Mouse (Mus musculus): ENCODE results near the gene Borcs8. TPM values are rescaled to one million over a fixed set of nuclear protein-coding genes. Genes with fewer than 3 reads are reported as not detected.

Borcs8 gene
- polyA plus RNA-seq, 1 experiment from 2014 or later, result 38.1 TPM

GRCm38 (mm10) chr8:70117611-70118010 is 21.7 kb upstream of the Borcs8 start:
- Histone ChIP-seq H3K4me1 (replicated peaks) (peaks cover 4% of the 10 kb centered on the region; the same call in 1 of the 2 replicates), H3K27me3 (replicated peaks) (peaks cover 100% of the 10 kb centered on the region), H3K9me3 (replicated peaks) (no peaks in the 10 kb centered on the region), H3K36me3 (no peaks in the 10 kb centered on the region), H3K4me2 (no peak overlapping the region), H3K27ac (ENCODE audit: poor library complexity, severe bottlenecking) (no peak overlapping the region), H3K9ac (no peak overlapping the region), H3K4me3 (no peak overlapping the region)
- WGBS, result 7% methylated on average over 9 of the region's 9 CpGs
- ATAC-seq (ENCODE audit: insufficient number of reproducible peaks, low FRiP score), result no peak

- 20% methylated on average over 17 of the region's 17 CpGs for WGBS
- no peak overlapping the region for H3K9ac ChIP-seq
- no peak for ATAC-seq (ENCODE audit: insufficient number of reproducible peaks, low FRiP score)
- H3K27me3 ChIP-seq (replicated peaks), result peaks cover 99% of the 10 kb centered on the region
- H3K4me3 ChIP-seq, result no peak overlapping the region
- peaks cover 4% of the 10 kb centered on the region; the same call in 1 of the 2 replicates for H3K4me1 ChIP-seq (replicated peaks)
- no peak overlapping the region for H3K4me2 ChIP-seq
- no peaks in the 10 kb centered on the region for H3K9me3 ChIP-seq (replicated peaks)
- no peak overlapping the region for H3K27ac ChIP-seq (ENCODE audit: poor library complexity, severe bottlenecking)
- H3K36me3 ChIP-seq, result no peaks in the 10 kb centered on the region
These were observed 20.3 kb upstream of the Borcs8 start for GRCm38 (mm10) chr8:70118726-70119700.

DNA sequence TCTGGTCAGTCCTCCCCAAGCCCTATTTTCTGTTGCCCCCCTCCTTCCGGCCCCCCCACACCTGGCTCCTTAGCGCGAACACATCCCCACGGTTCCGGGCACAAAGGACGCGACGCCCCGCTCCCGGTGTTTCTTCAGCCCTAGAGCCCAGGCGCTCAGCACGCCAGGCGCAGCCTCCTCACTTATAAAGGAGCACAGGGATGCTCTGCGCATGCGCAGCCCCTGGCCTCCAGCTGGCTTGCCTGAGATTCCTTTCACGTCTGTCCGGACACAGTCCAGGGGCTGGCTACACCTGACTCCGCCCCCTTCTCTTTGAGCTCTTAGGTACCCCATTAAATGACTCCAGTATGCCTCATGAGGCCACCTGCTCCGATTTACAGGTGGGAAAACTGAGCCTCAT is 18.6 kb upstream of the Borcs8 start, which contains the start of gene Ncan:
Ncan (minus strand) TSS at position 207 of the 400 bp plus-strand sequence.
- Histone ChIP-seq H3K4me1 (replicated peaks) (peaks cover 4% of the 10 kb centered on the region; the same call in 1 of the 2 replicates), H3K36me3 (no peaks in the 10 kb centered on the region), H3K27ac (ENCODE audit: poor library complexity, severe bottlenecking) (no peak within 1 kb of the TSS), H3K9ac (no peak within 1 kb of the TSS), H3K9me3 (replicated peaks) (no peaks in the 10 kb centered on the region), H3K4me3 (no peak within 1 kb of the TSS), H3K27me3 (replicated peaks) (peaks cover 99% of the 10 kb centered on the region), H3K4me2 (peak within 1 kb of the TSS; percentile 41)
- ATAC-seq (ENCODE audit: insufficient number of reproducible peaks, low FRiP score), result no peak
- WGBS, result 3% methylated on average over 19 of the region's 19 CpGs

DNA sequence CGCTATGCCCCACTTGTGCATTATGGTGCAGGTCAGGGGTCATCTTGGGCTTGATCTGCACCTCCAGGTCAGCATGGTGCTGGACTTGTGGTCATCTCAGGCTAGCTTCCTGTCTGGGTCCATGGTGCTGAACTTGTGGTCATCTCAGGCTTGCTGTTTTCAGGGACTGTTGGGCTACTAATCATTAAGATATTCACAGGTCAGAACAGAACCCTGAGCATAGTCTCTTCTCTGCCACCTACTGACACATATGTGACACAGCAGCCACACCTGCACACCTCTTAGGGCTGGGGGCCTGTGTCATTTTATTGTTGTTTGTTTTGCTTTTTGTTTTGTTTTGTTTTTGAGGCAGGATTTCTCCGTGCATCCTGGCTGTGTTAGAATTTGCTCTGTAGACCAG is 16.4 kb upstream of the Borcs8 start:
- Histone ChIP-seq H3K9me3 (replicated peaks) (no peaks in the 10 kb centered on the region), H3K4me2 (no peak overlapping the region), H3K36me3 (no peaks in the 10 kb centered on the region), H3K4me3 (no peak overlapping the region), H3K9ac (no peak overlapping the region), H3K27me3 (replicated peaks) (peaks cover 79% of the 10 kb centered on the region), H3K4me1 (replicated peaks) (peaks cover 4% of the 10 kb centered on the region; the same call in 1 of the 2 replicates), H3K27ac (ENCODE audit: poor library complexity, severe bottlenecking) (no peak overlapping the region)
- ATAC-seq (ENCODE audit: insufficient number of reproducible peaks, low FRiP score), result no peak
- 49% methylated on average over 2 of the region's 2 CpGs for WGBS

- Histone ChIP-seq H3K9ac (no peak overlapping the region), H3K36me3 (no peaks in the 10 kb centered on the region), H3K4me3 (no peak overlapping the region), H3K4me2 (no peak overlapping the region), H3K27me3 (replicated peaks) (peaks cover 58% of the 10 kb centered on the region), H3K27ac (ENCODE audit: poor library complexity, severe bottlenecking) (no peak overlapping the region), H3K4me1 (replicated peaks) (peaks cover 21% of the 10 kb centered on the region), H3K9me3 (replicated peaks) (no peaks in the 10 kb centered on the region)
- ATAC-seq (ENCODE audit: insufficient number of reproducible peaks, low FRiP score), result no peak
- 58% methylated on average over 8 of the region's 8 CpGs for WGBS
These were observed 14.3 kb upstream of the Borcs8 start for GRCm38 (mm10) chr8:70124992-70125391.

GRCm38 (mm10) chr8:70128435-70128834 is 10.9 kb upstream of the Borcs8 start:
- peaks cover 30% of the 10 kb centered on the region for H3K4me1 ChIP-seq (replicated peaks)
- H3K27ac ChIP-seq (ENCODE audit: poor library complexity, severe bottlenecking), result peak overlapping the region; percentile 60
- H3K36me3 ChIP-seq, result peaks cover 12% of the 10 kb centered on the region
- peaks cover 24% of the 10 kb centered on the region for H3K27me3 ChIP-seq (replicated peaks)
- H3K4me3 ChIP-seq, result no peak overlapping the region
- no peak overlapping the region for H3K4me2 ChIP-seq
- 51% methylated on average over 3 of the region's 3 CpGs for WGBS
- no peaks in the 10 kb centered on the region for H3K9me3 ChIP-seq (replicated peaks)
- peak; percentile 34; the same call in 1 of the 2 replicates for ATAC-seq (ENCODE audit: insufficient number of reproducible peaks, low FRiP score)
- H3K9ac ChIP-seq, result no peak overlapping the region

- H3K9me3 ChIP-seq (replicated peaks), result no peaks in the 10 kb centered on the region
- H3K4me3 ChIP-seq, result no peak overlapping the region
- ATAC-seq (ENCODE audit: insufficient number of reproducible peaks, low FRiP score), result no peak
- peaks cover 30% of the 10 kb centered on the region for H3K4me1 ChIP-seq (replicated peaks)
- H3K27ac ChIP-seq (ENCODE audit: poor library complexity, severe bottlenecking), result no peak overlapping the region
- WGBS, result 63% methylated on average over 9 of the region's 9 CpGs
- peaks cover 22% of the 10 kb centered on the region for H3K36me3 ChIP-seq
- no peak overlapping the region for H3K4me2 ChIP-seq
- H3K9ac ChIP-seq, result no peak overlapping the region
- peaks cover 15% of the 10 kb centered on the region for H3K27me3 ChIP-seq (replicated peaks)
These were observed 9.9 kb upstream of the Borcs8 start for GRCm38 (mm10) chr8:70129309-70129952.

DNA sequence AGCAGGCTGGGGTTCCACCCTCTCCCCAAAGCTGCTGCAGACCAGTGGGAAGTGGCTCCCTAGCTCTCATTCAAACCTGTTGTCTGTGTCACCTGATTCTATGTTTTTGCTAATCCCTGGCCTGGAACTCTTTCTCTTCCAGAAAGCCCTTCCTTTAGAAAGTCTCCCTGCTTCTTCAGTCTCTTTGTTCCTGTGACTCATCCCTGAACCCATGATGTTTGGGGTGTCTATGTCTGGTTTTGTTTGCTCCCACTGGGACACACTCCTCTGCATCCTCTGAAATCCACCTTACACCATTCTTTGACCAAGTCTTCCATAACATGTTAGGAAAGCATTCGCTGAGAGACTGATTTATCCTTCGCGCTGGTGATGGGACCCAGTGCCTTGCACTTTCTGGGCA is 9.2 kb upstream of the Borcs8 start:
- peaks cover 28% of the 10 kb centered on the region for H3K36me3 ChIP-seq
- ATAC-seq (ENCODE audit: insufficient number of reproducible peaks, low FRiP score), result no peak
- H3K9ac ChIP-seq, result no peak overlapping the region
- H3K27ac ChIP-seq (ENCODE audit: poor library complexity, severe bottlenecking), result no peak overlapping the region
- peaks cover 35% of the 10 kb centered on the region for H3K4me1 ChIP-seq (replicated peaks)
- 0 out of 2 replicates have a peak, but pooled peaks cover 8% of the 10 kb centered on the region for H3K27me3 ChIP-seq (replicated peaks)
- H3K4me2 ChIP-seq, result no peak overlapping the region
- H3K9me3 ChIP-seq (replicated peaks), result no peaks in the 10 kb centered on the region
- WGBS, result 72% methylated on average over 3 of the region's 3 CpGs
- no peak overlapping the region for H3K4me3 ChIP-seq

DNA sequence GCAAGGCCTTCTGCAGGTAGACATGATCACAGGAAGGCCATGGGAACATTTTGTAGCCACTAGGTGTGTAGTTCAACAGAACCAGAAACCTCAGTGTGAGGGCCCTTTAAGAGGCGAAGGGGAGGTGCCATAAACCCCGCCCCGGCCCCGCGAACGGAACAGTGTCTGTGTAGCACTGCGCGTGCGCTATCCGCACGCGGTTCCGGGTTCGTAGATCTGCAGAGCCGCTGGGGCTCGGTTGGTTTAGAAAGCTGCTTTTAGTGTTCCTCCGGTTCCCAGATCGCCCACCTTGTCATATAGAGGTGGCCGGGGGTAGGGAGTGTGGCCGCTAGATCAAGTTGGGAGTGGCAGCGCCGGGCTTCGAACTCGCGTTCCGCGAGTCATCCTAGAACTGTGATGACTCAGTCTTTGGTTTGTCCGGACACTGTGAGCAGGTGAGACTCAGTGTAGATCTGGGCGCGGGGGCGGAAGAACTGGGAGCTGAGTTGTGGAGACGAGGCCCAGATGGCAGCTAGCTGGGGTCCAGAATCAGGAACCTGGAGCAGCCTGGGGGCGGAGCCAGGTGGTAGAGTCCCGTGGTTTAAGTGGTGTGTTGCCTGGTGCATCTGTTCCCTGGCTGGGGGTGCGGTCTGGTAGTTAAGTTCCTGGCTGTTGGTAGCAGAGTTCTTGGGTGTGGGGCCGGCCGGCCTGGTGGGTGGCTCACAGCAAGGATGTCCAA is 8.0 kb upstream of the Borcs8 start, which contains the start of gene Nr2c2ap:
Nr2c2ap (plus strand) TSS at position 168 of the 718 bp plus-strand sequence.
- no peaks in the 10 kb centered on the region for H3K27me3 ChIP-seq (replicated peaks)
- H3K9ac ChIP-seq, result peak within 1 kb of the TSS; percentile 84
- WGBS, result 1% methylated on average over 37 of the region's 37 CpGs
- peaks cover 41% of the 10 kb centered on the region for H3K36me3 ChIP-seq
- H3K4me3 ChIP-seq, result peak within 1 kb of the TSS; percentile 89
- H3K4me2 ChIP-seq, result peak within 1 kb of the TSS; percentile 90
- peak; percentile 83 for ATAC-seq (ENCODE audit: insufficient number of reproducible peaks, low FRiP score)
- H3K9me3 ChIP-seq (replicated peaks), result no peaks in the 10 kb centered on the region
- peaks cover 37% of the 10 kb centered on the region for H3K4me1 ChIP-seq (replicated peaks)
- 0 out of 2 replicates have a peak within 1 kb of the TSS, but pooled peaks have one; percentile 29 for H3K27ac ChIP-seq (ENCODE audit: poor library complexity, severe bottlenecking)

DNA sequence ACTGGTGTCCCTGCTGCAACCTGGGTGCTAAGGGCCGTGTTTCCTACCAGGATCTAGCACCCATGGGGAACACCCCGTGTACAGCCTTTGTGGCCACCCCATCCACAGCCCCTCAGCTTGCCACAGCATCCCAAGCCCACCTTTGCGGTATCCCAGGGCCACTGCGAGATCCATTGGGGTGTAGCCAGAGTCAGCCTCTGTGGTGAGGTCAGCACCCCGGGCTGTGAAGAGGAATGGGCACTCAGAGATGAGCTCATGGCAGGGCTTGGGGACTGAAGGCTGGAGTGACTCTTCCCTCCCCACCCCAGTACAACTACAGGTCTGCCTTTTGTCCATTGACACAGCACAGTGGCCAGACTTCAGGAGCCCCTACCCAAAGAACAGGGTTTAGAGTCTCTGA is 5.2 kb upstream of the Borcs8 start:
- Histone ChIP-seq H3K9ac (no peak overlapping the region), H3K27me3 (replicated peaks) (no peaks in the 10 kb centered on the region), H3K4me3 (no peak overlapping the region), H3K27ac (ENCODE audit: poor library complexity, severe bottlenecking) (no peak overlapping the region), H3K9me3 (replicated peaks) (no peaks in the 10 kb centered on the region), H3K36me3 (peaks cover 46% of the 10 kb centered on the region), H3K4me2 (no peak overlapping the region), H3K4me1 (replicated peaks) (peaks cover 37% of the 10 kb centered on the region)
- no peak for ATAC-seq (ENCODE audit: insufficient number of reproducible peaks, low FRiP score)
- 88% methylated on average over 5 of the region's 5 CpGs for WGBS
